Mouse (Mus musculus) olfactory bulb, adult 2 months (tissue): Measurements from ENCODE around the gene Smarcb1.

Experiments used
- CTCF ChIP-seq: fragments of 200-500 bp; IDR thresholded peaks from 2 replicates; pipeline ENCODE4 v1.5.1; 2012; ENCODE audit warnings: low read depth, mild to moderate bottlenecking, low read length, moderate library complexity; ENCODE audit not compliant: insufficient read depth
- POLR2A ChIP-seq: fragments of 200-500 bp; IDR thresholded peaks from 2 replicates; pipeline ENCODE4 v1.6.1; 2012; ENCODE audit warnings: mild to moderate bottlenecking, low read depth, low read length, moderate library complexity; ENCODE audit not compliant: insufficient read depth

- TF ChIP-seq CTCF (no peak), POLR2A (no peak)
These were observed 19.8 kb upstream of the Smarcb1 start for GRCm38 (mm10) chr10:75941042-75941824.
